Mouse (Mus musculus) right cerebral cortex, postnatal 10 days (tissue): ENCODE data around the gene Gzf1.

ENCODE experiments used
- DNase-seq, 2 experiments: peaks; one replicate each; pipeline ENCODE4 v3.0.0; 2021; ENCODE audit warnings: low spot score in 2 of 2

The Gzf1 gene

DNA sequence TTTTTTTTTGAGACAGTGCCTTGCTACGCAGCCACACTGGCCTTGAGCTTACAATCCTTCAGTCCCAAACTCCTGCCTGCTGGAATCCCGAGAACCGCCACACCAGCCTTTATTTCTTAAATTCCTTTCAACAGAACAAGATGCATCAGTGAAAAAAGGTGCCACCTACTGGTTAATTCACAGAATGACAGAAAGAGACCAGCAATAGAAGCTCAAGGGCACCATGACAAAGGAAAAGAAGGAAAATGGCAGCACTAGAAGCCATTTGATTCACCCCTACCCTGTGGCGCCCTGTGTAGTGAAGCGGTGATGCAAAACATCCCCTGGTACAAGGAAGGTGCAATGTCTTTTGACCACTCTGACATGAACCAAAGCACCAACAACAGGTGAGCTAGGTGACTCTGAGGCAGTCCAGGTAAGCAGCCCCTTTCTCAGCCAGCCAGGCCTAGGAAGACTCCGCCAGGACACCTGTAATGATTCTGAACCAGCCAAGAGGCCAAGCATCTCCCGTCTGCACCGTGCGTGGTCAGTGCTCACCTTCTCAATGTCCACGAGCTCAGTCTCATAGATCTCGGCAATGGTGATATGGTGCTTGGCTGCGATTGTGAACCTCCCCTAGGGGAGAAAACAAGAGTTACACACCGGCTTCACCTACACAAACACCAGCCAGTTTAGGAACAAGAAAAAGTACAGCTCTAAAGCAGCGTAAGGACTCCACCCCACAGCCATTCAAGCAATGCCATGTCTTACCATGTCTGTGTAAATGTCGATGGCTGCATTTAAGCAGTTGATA is 25.8 kb downstream of the Gzf1 start:
- DNase-seq, result no peak

DNA sequence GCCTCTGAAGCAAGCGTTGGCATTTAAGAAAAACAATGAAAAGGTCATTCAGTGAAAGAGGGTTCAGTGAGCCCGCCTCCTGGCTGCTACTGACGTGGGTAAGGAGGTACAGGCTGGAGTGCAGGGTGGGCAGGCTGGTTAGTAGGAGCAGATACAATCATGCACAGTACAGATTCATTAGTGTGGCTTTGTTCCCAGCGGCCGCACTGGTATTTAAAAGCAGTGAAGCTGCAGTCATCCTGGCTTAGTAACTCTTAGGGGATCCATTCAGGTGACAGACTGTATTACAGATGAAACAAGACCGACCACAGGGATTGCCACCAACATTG is 26.3 kb downstream of the Gzf1 start:
- no peak for DNase-seq

DNA sequence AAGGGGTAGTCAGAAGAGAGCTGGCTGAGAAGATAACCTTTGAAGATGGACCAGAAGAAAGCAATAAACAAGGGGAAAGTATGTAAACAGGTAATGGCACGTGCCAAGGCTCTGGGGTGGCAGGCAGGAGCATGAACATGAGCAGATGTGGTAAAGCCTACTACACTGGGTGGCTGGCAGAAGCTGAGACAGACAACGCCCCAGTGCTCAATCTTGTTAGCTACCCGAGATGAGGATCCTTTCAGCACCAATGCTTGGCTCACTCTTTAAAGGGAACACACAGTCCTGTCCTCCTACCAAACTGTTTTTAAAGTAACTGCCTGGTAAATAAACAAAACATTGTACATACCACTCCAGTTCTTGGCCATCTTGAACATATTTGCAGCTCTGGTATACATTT is 31.5 kb downstream of the Gzf1 start:
- DNase-seq, result no peak

DNA sequence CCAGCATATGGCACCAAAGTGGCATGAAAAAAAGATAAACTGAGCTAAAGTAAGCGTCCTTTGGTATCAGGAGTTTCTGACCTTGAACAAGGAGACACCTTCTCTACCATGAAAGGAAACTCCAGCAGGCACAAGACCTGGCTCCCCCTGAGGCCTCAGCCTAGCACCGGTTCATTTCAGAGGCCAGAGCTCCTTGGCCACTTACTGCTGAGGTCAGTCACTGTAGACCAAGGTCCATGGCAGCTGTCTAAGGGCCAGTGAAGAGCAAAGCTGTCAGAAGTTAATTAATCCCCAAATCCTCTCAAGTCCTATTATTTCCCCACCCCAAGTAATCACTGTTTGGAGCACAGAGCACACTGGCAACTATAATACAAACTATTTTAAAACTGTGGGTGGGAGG is 36.2 kb downstream of the Gzf1 start:
- DNase-seq, result no peak

DNA sequence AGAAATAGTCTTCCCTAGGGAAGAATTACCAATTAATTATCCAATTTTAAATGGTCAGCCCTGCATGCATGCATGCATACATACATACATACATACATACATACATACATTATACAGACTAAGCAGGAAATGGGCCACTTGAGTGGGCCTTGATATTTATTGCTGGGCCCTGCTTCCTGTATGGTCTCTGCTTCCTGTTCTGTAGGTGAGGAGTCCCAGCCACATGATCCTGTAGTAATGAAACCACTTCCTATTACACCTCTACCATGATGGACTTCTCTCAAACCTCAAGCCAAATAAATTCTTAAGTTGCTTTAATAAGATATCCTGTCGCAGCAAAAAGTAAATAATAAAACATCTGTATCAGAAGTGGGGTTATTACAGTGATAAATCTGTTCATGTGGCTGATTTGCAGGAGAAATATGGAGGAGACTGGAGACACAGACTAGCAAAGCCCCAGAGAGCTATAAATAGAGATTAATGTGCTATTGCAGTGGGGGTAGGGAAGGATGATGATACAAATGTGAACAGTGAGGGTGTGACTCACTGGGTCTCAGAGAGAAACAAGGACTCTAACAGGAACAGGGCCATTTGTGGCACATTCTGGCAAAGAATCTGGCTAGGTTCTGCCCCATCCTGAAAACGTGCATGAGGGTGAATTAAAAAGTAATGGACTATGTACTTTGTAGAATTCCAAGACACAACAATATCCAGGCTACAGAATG is 38.6 kb downstream of the Gzf1 start:
- no peak for DNase-seq

DNA sequence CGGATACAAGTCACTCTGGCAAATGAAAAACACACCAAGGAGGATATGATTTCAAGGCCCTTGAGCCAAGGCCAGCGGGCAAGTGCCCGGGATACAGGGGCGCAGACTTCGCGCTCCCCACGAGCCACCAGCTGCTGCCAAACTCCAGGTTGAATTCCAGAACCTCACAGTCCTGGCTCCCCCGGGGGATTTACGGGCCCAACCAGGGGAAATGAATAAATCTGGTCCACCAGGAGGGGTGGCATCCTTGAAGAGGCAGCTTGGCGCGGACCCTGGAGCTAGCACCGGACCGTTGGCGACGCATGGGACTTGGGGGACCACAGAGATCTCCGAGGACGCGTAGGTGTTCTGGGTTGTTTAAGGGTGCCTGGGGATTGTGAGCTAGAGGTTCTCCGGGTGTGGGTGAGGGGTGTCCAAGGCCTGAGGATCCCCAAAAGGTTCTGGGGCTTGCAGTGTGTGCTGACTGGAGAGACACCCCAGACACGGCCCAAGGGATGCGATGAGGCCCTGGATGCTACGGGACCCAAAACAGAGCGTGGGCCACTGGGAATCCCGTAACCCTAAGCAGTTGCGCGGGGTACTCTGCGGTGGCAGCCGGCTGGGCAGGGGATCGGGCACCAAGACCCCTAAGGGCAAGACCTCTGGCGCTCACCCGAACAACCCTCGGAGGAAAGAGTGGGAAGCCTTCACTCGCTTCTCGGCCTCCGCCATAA is 50.9 kb downstream of the Gzf1 start:
- peak; percentile 39 to 49 for DNase-seq

DNA sequence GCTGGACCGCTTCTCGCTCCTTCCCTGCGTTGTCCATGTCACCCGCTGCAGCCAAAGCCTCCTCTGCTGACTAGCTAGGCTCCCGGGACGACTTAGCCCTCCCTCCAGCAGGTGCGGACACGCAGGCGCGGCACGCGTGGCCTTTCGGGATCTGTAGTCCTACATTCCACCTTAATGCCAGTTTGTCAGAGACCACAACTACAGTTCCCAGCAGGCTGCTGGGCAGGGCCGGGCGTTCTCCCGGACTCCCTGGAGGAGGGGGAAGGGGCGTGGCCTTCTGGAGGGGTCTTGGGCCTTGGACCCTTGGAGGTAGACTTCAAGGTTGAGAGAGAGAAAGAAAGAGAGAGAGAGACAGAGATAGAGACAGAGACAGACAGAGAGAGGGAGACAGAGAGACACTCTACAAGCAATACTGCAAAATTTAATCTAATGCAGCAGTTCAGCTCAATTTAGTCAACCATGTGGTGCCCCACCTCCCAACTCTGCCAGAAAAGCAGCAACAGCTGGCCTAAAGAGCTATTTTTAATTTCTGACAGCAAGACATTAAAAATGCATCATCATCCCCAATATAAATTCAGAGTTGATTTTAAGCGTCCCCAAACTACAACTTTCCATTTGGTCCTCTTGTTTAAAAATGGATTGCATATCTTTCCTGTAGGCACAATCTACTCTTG is 51.6 kb downstream of the Gzf1 start, which contains the start of gene Napb:
Gene Napb (minus strand): TSS at position 141 of the 674 bp plus-strand sequence.
- peak; percentile 97 to 98 for DNase-seq
